Mouse (Mus musculus): ENCODE measurements around the gene G530012D18Rik.
"Not testable (repeated sequence)": the region's sequence is repeated elsewhere in the genome, so short reads cannot be mapped to it uniquely, and the experiment has no call there.

The G530012D18Rik gene

DNA sequence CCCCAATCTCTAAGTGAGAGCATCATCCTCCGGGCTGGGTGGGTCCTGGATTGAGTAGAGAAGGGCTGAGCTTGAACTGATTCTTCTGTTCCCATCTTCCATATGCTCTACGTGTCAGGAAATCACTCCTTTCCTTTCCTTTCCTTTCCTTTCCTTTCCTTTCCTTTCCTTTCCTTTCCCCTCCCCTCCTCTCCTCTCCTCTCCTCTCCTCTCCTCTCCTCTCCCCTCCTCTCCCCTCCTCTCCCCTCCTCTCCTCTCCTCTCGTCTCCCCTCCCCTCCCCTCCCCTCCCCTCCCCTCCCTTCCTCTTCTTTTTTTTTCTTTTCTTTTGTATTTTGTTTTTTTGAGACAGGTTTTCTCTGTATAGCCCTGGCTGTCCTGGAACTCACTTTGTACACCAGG lies at the start of gene G530012D18Rik:
Gene G530012D18Rik, plus strand, starts transcription at position 301 of the 400 bp plus-strand sequence.
- DNase-seq, result not testable (repeated sequence)

DNA sequence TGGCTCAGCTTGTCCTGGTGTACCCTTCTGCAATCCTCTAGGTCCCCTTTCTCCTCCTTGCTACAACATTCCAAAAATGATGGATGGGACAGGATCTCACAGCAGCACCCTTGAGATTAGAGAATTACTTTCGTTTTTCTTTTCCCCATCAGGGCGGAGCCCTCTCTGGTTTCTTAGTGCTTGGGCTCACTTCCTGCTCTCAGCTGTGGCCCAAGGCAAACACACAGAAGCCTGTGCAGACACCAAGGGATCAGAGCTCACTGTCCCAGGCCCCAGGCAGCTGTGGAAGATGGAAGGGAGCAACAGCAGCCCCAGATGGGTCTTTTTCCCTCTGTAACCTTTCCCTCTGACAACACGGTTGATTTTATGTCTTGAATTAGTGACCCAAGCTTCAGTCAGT lies 49.1 kb upstream of the G530012D18Rik start:
- not testable (repeated sequence) for DNase-seq

DNA sequence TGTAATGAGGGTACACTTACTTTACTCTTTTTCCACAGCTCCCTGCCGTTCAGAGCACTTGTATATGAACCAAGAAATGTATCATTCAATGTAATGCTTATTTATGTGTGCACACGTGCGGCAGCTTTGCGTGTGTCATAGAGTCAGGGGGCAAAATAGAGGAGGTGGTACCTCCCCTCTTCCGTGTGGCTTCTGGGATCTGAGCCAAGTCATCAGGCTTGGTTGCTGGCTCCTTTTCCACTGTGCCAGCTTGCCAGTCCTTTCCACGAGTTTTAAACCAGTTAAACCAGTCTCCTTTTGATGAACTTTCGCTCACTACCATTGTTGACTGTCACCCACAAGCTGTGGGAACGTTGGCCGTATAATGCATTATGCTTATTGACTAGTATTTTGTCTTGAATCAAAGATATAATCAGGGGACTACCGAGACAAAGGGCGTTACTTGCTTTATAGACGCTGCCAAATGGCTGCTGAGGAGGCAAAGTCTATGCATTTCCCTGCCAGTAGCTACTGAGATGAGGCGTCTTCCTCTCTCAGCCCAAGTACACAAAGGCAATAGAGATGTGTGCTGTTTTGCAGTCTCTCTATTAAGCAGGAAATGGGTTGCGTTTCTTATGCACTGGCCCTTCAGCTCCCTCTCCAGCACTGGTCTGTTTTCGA lies 46.9 kb upstream of the G530012D18Rik start:
- not testable (repeated sequence) for DNase-seq

DNA sequence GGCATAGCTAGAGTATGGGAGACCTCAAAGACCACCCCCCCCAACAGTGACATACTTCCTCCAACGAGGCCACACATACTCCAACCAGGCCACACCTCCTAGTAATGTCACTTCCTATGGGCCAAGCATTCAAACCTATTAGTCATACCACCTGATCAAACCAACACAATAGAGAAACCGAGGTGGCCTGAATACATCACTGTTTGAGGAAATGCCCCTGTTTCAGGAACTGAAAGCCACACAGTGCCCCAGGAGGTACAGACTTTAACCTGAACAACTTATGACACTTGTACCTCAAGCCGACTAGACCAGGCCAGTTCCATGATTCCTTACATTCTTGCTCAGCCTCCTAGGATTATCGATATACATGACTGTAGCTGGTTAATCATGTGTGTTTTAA lies 31.7 kb upstream of the G530012D18Rik start:
- DNase-seq, result not testable (repeated sequence)

DNA sequence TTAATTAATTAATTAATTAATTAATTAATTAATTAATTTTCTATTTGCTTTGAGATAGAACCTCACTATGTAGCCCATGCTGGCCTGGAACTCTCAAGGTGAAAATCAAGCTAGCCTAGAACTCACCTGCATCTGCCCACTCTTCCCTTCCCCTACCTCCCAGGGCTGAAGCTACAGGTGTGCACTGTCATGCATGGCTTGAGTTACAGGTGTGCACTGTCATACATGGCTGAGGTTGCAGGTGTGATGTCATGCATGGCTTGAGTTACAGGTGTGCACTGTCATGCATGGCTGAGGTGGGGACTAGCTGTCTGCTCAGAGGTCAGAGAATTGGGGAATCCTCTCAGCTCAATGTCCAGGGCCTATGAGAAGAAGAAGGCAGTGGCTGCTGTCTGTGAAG lies 29.0 kb upstream of the G530012D18Rik start:
- DNase-seq, result not testable (repeated sequence)

- peak; percentile 3 to 18 for DNase-seq
Measured at GRCm38 (mm10) chr1:85555261-85555660, 20.2 kb upstream of the G530012D18Rik start.

DNA sequence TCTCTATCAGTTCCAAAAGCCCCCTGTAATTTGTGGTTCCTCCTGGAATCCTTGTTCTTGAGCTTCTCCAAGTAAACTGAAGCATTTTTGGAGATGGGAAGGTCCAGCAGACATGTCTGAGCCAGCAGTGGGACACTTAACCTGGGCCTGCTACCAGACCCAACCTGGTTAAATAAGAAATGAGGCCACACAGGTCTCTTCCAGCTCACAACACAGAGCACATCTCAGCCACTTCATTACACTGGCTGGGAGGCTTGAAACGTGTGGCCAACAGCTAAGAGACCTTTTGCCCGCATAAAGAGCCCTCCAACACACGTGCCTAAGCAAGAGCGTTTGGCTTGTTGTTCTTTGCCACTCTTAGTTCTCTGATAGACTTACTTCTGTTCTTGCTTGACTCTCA lies 1.9 kb upstream of the G530012D18Rik start:
- DNase-seq, result not testable (repeated sequence)

DNA sequence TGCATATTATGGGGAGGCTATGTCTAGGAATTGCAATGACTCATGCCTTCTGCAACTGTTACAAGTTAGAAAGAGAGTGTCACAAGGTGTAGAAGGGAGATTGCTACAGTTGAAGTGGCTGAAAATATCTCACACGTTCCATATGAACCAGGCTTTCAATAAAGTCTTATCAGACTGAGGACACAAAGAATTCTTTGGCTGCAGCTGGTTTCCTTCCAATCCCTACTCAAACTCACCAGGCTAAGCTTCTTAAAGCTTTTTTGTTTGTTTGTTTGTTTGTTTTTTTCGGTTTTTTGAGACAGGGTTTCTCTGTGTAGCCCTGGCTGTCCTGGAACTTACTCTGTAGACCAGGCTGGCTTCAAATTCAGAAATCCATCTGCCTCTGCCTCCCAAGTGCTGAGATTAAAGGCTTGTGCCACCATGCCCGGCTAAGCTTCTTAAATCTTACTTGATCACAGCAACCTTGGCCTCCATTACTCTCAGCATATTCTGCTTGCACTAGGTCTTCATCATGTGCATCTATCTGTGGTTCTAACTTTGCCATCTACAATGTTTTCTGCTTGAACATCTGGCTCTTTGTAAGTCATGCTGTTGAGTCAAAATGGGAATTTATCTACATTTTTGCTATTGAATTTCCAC lies 3.0 kb downstream of the G530012D18Rik start:
- DNase-seq, result not testable (repeated sequence)

- DNase-seq, result not testable (repeated sequence)
Measured at GRCm38 (mm10) chr1:85579199-85580147, 4.0 kb downstream of the G530012D18Rik start.

DNA sequence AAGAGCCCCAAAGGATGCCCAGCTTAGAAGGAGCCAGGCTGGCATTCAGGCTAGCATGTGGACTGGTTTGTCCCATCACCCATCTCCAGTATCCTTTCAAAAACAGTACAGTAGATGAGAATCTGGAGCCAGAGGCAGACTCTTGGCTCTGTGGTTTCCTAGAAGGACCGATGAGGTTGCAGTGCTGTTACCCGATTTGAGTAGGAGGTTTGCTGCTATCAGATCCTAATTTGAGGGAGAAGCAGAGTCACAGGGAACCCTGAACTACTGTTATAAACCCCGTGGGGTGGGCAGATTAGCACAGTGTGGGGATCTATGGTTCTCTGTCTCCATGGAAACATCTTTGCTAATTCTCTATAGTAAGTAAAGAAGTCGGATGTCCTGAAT lies 4.7 kb downstream of the G530012D18Rik start:
- not testable (repeated sequence) for DNase-seq

- DNase-seq, result not testable (repeated sequence)
Measured at GRCm38 (mm10) chr1:85580578-85580977, 5.1 kb downstream of the G530012D18Rik start.

DNA sequence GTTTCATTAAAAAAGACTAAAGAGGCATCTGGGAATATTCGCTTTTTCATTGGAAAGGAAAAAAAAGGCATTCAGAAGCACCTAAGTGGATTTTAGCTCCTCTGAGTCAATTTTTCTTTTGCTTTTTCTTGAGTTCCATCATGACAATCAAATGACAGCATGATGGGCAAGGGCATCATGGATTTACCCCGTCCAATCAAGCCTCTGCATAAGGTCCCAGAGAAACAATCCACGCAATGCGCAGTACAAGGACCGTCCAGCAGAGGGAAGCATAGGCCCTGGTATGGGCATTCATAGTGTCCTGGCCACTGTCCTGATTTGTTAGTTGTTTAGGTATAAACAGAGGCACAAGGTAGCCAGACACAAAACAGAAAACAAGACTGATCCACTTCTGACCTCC lies 6.0 kb downstream of the G530012D18Rik start:
- DNase-seq, result not testable (repeated sequence)

- DNase-seq, result not testable (repeated sequence)
Measured at GRCm38 (mm10) chr1:85588697-85589096, 13.2 kb downstream of the G530012D18Rik start.

GRCm38 (mm10) chr1:85592526-85592925 lies 17.1 kb downstream of the G530012D18Rik start:
- not testable (repeated sequence) for DNase-seq

DNA sequence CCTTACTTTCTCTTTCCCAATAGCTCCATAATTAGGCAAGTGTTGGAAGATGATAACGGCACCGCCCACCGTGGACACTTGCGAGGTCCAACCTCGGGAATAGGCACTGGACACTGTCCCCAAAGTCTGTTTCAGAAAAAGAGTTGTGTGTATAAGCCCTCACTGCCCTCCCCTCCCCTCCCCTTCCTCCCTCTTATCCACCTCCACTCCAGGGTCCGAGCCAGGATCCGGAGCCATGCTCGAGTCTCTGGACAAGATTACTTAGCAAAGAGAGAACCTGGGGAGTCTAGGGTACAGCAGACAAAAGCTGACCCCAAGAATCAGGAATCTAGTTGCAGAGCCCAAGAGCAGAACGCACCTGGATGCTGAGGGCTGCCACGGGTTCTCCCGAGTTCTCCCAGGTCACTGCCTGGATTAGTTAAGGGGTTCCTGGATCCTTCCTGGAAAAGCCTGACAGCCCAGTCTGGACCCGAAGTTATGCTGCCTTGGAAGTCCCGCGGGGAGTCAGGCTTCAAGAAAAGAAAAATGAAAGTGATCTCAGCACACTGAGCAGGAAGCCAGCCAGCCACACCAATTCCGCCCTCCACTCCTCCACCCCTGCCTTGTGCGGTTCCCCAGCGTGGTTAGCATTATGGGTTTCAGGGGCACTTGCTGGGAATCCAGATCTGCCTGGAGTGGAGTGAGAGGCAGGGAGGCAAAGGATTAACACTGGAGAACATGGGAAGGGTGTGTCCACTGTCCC lies 23.0 kb downstream of the G530012D18Rik start, which contains the start of gene Sp110:
Gene Sp110, minus strand, starts transcription at position 547 of the 742 bp plus-strand sequence.
- not testable (repeated sequence) for DNase-seq

- not testable (repeated sequence) for DNase-seq
Measured at GRCm38 (mm10) chr1:85600078-85600477, 24.6 kb downstream of the G530012D18Rik start, which contains the start of gene Sp140. Gene Sp140 (plus strand): TSS chr1:85600378.

GRCm38 (mm10) chr1:85600794-85601193 lies 25.3 kb downstream of the G530012D18Rik start:
- DNase-seq, result not testable (repeated sequence)

DNA sequence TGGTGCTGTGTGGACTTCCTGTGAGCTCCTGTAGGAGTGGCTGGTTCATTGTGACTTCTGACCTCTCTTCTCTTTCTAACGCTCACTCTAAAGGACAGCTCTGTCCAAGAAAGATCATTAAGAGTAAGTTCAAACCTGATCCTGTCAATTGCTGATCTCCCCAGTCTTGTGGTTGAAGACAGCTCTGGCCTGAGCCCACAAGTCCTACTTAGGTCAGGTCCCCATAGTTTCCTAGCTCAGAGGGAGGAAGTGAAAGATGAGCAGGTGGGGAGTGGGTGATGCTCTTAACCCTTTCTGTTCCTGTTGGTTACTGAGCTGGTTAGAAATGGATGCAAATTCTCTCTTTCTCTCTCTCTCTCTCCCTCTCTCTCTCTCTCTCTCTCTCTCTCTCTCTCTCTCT lies 28.9 kb downstream of the G530012D18Rik start:
- DNase-seq, result not testable (repeated sequence)

GRCm38 (mm10) chr1:85608361-85608760 lies 32.9 kb downstream of the G530012D18Rik start:
- not testable (repeated sequence) for DNase-seq

- not testable (repeated sequence) for DNase-seq
Measured at GRCm38 (mm10) chr1:85610581-85610980, 35.1 kb downstream of the G530012D18Rik start.

DNA sequence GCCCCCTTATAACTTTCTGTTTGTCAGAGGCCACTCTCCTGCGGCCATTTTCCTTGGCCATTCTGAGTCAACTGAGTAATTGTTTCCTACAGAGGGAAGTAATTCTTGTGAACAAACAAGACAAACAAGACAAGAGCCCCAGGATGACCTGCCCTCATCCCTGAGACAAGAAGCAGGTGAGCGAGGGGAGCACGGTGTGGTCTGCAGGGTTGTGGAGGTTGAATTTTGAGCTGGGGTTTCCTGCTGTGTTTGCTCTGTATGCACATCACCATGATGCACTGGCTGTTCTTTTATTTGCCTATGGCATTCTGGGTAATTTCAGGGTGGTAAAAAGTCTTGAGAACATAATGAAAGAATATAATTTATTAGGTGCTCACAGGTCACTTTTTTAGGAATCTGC lies 39.6 kb downstream of the G530012D18Rik start:
- DNase-seq, result not testable (repeated sequence)

DNA sequence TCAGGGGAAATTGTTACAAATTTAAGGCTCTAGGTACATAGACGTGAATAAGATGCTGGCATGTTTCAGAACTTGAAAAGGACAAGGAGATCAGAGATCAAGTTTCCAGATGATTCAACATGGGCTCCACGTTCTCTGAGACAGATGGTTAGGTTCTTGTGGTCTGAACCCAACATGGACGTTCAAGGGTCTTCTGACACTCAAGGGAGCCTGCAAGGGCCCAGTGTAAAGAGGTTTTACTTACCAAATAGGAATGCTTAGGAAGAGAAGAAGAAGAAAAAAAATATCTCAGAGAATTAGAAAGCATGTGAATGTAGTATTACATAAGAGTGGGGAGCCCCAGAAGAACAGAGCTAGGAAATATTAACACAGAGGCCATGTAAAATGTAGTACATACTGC lies 40.3 kb downstream of the G530012D18Rik start:
- not testable (repeated sequence) for DNase-seq
